Mouse (Mus musculus): ENCODE results near the gene Olfr294.

Gene Olfr294

DNA sequence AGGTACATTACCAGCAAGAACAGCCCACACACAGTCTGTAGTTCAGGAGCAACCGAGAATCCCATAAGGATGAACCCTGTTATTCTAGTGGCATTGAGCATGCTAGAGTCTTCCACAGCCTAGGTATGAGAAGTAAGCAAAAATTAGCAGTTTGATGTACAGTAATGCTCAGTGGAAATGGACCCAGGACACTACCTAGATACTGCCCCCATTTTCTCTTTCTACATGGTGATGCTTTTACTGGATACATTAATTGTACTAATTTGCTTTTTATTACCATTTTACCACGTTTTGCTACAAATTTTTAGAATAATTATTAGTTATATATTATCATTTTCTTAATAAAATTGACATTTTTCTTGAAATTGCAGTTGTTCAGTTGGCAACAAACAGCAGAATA lies at the start of gene Olfr294:
Gene Olfr294 (minus strand): TSS at position 101 of the 400 bp plus-strand sequence.
- DNase-seq (ENCODE audit: low spot score), result no peak

DNA sequence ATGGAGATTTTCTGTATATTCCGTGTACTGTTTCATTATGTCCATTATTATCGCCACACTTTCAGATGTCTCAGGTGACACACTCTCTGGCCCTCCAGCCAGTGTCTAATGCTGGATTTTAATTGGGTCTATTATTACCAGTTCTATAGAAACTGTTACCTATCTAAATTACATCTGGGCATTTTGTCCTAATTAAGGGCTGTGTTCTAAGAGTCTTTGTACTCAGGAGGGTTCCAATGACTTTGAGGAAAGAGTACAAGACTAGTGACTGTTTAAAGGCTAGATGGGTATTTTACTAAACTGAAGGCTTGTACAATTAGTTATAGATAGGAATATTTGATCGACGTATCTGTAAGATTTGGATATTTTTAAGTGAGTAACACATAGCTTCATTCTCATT lies 32.3 kb upstream of the Olfr294 start, which contains the start of gene Olfr293:
Gene Olfr293 (plus strand): TSS at position 301 of the 400 bp plus-strand sequence.
- no peak for DNase-seq (ENCODE audit: low spot score)

DNA sequence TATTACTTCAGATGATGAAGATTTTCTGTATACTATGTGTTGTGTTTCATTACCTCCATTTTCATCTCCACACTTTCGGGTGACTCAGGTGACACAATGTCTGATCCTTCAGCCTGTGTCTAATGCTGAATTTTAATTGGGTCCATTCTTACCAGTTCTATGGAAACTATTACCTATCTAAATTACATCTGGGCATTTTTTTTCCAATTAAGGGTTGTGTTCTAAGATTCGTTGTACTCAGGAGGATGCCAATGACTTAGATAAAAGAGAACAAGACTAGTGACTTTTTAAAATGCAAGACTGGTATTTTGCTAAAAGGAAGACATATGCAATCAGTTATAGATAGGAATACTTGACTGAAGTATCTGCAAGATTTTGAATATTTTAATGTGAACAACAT lies 32.9 kb downstream of the Olfr294 start, which contains the start of gene Olfr295:
Gene Olfr295 (plus strand): TSS at position 301 of the 400 bp plus-strand sequence.
- no peak for DNase-seq (ENCODE audit: low spot score)
